Mouse (Mus musculus): ENCODE data around the gene Fance. TPM values are rescaled to one million over a fixed set of nuclear protein-coding genes. Genes with fewer than 3 reads are reported as not detected.
A peak's percentile ranks its signal among the peaks of the same experiment; 100 is the strongest.

Fance gene
- polyA plus RNA-seq, 1 experiment from 2014 or later: 22.5 TPM

GRCm38 (mm10) chr17:28362653-28363292, 49.5 kb downstream of the Fance start:
- Histone ChIP-seq H3K4me3 (ENCODE audit: low read depth, low read length) (peak overlapping the region; percentile 20), H3K36me3 (ENCODE audit: control insufficient read depth, insufficient read depth, low read length) (no peaks in the 10 kb centered on the region), H3K27me3 (ENCODE audit: control insufficient read depth, insufficient read depth, low read length) (peaks cover 54% of the 10 kb centered on the region), H3K9me3 (ENCODE audit: control insufficient read depth, low read length) (no peaks in the 10 kb centered on the region), H3K9ac (ENCODE audit: low read depth, low read length) (peak overlapping the region; percentile 23; the same call in 1 of the 2 replicates), H3K4me1 (replicated peaks; ENCODE audit: control insufficient read depth, insufficient read depth, low read length) (0 out of 2 replicates have a peak, but pooled peaks cover 2% of the 10 kb centered on the region), H3K4me2 (replicated peaks; ENCODE audit: low read depth, low read length) (peak overlapping the region; percentile 40), H3K27ac (ENCODE audit: low read depth, low read length) (no peak overlapping the region)
- peak; percentile 51 for DNase-seq (ENCODE audit: low spot score)
- ATAC-seq (ENCODE audit: low FRiP score): no peak
- under 1% methylated on average over 25 of the region's 25 CpGs for WGBS

- DNase-seq (ENCODE audit: low spot score) (peak; percentile 31), ATAC-seq (ENCODE audit: low FRiP score) (no peak)
- Histone ChIP-seq H3K4me2 (replicated peaks; ENCODE audit: low read depth, low read length) (no peak overlapping the region), H3K9me3 (ENCODE audit: control insufficient read depth, low read length) (no peaks in the 10 kb centered on the region), H3K36me3 (ENCODE audit: control insufficient read depth, insufficient read depth, low read length) (no peaks in the 10 kb centered on the region), H3K27me3 (ENCODE audit: control insufficient read depth, insufficient read depth, low read length) (peaks cover 49% of the 10 kb centered on the region), H3K4me3 (ENCODE audit: low read depth, low read length) (no peak overlapping the region), H3K27ac (ENCODE audit: low read depth, low read length) (no peak overlapping the region), H3K9ac (ENCODE audit: low read depth, low read length) (no peak overlapping the region), H3K4me1 (replicated peaks; ENCODE audit: control insufficient read depth, insufficient read depth, low read length) (0 out of 2 replicates have a peak, but pooled peaks cover 2% of the 10 kb centered on the region)
- WGBS: 6% methylated on average over 6 of the region's 6 CpGs
Measured at GRCm38 (mm10) chr17:28363507-28363906, 50.2 kb downstream of the Fance start.

DNA sequence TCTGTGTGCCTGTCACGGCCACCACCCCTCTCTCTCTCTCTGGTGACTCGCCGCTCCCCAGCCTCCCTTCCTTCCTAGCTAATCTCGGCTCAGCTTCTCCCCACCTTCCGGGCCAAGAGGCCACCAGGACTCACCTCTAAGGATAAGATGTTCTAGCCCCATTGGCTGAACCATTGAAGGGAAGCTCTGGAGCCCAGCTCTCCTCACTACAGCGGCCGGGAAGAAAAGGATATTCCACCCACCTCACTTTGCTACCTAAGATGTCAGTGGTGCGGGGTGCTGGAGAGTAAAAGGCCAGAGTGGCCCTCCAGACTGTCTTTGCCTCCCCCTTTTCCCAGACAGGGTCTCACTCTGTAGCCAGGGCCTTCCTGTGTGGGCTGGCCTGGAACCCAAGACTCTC, 51.8 kb downstream of the Fance start, which contains the start of gene Tulp1:
TSS of gene Tulp1 (minus strand) at position 101 of the 400 bp plus-strand sequence.
- no peak for DNase-seq (ENCODE audit: low spot score)
- H3K9me3 ChIP-seq (ENCODE audit: control insufficient read depth, low read length): no peaks in the 10 kb centered on the region
- H3K27ac ChIP-seq (ENCODE audit: low read depth, low read length): no peak within 1 kb of the TSS
- H3K4me2 ChIP-seq (replicated peaks; ENCODE audit: low read depth, low read length): peak within 1 kb of the TSS; percentile 33
- no peak for ATAC-seq (ENCODE audit: low FRiP score)
- H3K27me3 ChIP-seq (ENCODE audit: control insufficient read depth, insufficient read depth, low read length): peaks cover 36% of the 10 kb centered on the region
- H3K36me3 ChIP-seq (ENCODE audit: control insufficient read depth, insufficient read depth, low read length): no peaks in the 10 kb centered on the region
- H3K9ac ChIP-seq (ENCODE audit: low read depth, low read length): no peak within 1 kb of the TSS
- 21% methylated on average over 8 of the region's 8 CpGs for WGBS
- 0 out of 2 replicates have a peak within 1 kb of the TSS, but pooled peaks have one; percentile 8 for H3K4me3 ChIP-seq (ENCODE audit: low read depth, low read length)
- 0 out of 2 replicates have a peak, but pooled peaks cover 2% of the 10 kb centered on the region for H3K4me1 ChIP-seq (replicated peaks; ENCODE audit: control insufficient read depth, insufficient read depth, low read length)

GRCm38 (mm10) chr17:28368449-28368848, 55.1 kb downstream of the Fance start:
- ATAC-seq (ENCODE audit: low FRiP score) (no peak), DNase-seq (ENCODE audit: low spot score) (peak; percentile 82)
- Histone ChIP-seq H3K9ac (ENCODE audit: low read depth, low read length) (no peak overlapping the region), H3K4me3 (ENCODE audit: low read depth, low read length) (no peak overlapping the region), H3K9me3 (ENCODE audit: control insufficient read depth, low read length) (no peaks in the 10 kb centered on the region), H3K4me1 (replicated peaks; ENCODE audit: control insufficient read depth, insufficient read depth, low read length) (0 out of 2 replicates have a peak, but pooled peaks cover 2% of the 10 kb centered on the region), H3K4me2 (replicated peaks; ENCODE audit: low read depth, low read length) (no peak overlapping the region), H3K27ac (ENCODE audit: low read depth, low read length) (no peak overlapping the region), H3K36me3 (ENCODE audit: control insufficient read depth, insufficient read depth, low read length) (no peaks in the 10 kb centered on the region), H3K27me3 (ENCODE audit: control insufficient read depth, insufficient read depth, low read length) (peaks cover 25% of the 10 kb centered on the region)
- WGBS: 4% methylated on average over 13 of the region's 13 CpGs

DNA sequence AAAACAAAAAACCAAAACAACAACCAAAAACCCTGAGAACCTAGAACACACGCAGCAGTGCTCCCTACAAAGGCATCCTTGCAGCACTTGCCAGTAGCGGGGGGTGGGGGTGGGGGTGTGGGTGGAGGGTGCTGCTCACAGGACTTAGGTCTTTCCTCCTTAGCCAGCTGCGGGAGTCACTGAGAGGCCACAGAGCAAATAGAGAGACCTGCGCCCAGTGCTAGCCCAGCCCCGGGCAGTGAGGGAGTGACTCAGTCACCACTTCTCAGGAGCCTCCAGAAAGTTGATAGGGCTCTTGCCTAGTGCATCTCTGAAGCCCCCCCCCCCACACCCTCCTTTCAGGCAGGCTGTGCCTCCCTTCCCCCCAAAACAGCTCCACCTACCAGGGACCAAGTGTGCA, 55.7 kb downstream of the Fance start:
- Histone ChIP-seq H3K9ac (ENCODE audit: low read depth, low read length) (no peak overlapping the region), H3K4me1 (replicated peaks; ENCODE audit: control insufficient read depth, insufficient read depth, low read length) (0 out of 2 replicates have a peak, but pooled peaks cover 2% of the 10 kb centered on the region), H3K9me3 (ENCODE audit: control insufficient read depth, low read length) (no peaks in the 10 kb centered on the region), H3K27me3 (ENCODE audit: control insufficient read depth, insufficient read depth, low read length) (peaks cover 19% of the 10 kb centered on the region), H3K27ac (ENCODE audit: low read depth, low read length) (no peak overlapping the region), H3K4me2 (replicated peaks; ENCODE audit: low read depth, low read length) (no peak overlapping the region), H3K36me3 (ENCODE audit: control insufficient read depth, insufficient read depth, low read length) (no peaks in the 10 kb centered on the region), H3K4me3 (ENCODE audit: low read depth, low read length) (no peak overlapping the region)
- WGBS: 74% methylated on average over 5 of the region's 5 CpGs
- ATAC-seq (ENCODE audit: low FRiP score) (no peak), DNase-seq (ENCODE audit: low spot score) (no peak)

DNA sequence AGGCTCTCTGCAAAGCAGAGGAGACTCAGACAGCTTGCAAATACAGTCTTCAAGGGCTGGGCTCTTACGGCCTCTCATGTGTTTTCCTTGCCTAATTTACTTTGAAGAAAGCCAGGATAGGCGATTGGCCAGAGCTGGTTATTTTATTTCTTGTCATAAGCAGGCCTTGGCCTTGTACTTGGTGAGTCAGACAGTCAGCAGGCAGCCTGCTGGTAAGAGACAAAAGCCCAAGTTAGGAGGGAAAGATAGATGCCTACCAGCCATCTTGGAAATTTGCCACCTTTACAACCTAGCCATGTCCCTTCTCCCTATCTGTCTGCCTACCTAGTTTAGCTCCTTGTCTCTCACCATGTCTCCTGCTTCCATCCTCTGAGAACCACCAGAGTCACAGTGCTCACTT, 58.0 kb downstream of the Fance start:
- no peak for DNase-seq (ENCODE audit: low spot score)
- H3K27me3 ChIP-seq (ENCODE audit: control insufficient read depth, insufficient read depth, low read length): peaks cover 15% of the 10 kb centered on the region
- H3K4me3 ChIP-seq (ENCODE audit: low read depth, low read length): no peak overlapping the region
- no peak overlapping the region for H3K27ac ChIP-seq (ENCODE audit: low read depth, low read length)
- ATAC-seq (ENCODE audit: low FRiP score): no peak
- H3K4me2 ChIP-seq (replicated peaks; ENCODE audit: low read depth, low read length): no peak overlapping the region
- H3K36me3 ChIP-seq (ENCODE audit: control insufficient read depth, insufficient read depth, low read length): no peaks in the 10 kb centered on the region
- 79% methylated on average over 2 of the region's 2 CpGs for WGBS
- H3K4me1 ChIP-seq (replicated peaks; ENCODE audit: control insufficient read depth, insufficient read depth, low read length): no peaks in the 10 kb centered on the region
- no peak overlapping the region for H3K9ac ChIP-seq (ENCODE audit: low read depth, low read length)
- no peaks in the 10 kb centered on the region for H3K9me3 ChIP-seq (ENCODE audit: control insufficient read depth, low read length)

DNA sequence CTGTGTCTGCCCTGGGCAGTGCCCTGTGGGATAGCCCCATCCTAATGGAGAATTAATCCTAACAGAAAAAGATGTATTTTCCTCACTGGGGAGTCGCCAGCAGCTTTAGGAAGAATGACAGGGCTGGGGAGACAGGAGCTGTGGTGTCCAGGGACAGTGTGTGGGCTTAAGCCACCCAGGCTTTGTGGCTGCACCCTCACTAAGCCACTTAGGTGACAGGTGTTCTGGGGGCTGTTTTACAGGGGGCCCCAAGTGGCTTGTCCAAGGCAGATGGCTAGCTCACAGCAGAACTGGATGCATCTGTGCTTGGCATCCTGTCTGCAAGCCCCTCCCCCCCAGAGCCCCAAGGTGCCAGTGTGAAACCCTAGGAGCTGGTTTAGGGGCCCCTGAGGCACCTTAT, 58.6 kb downstream of the Fance start:
- DNase-seq (ENCODE audit: low spot score) (no peak), ATAC-seq (ENCODE audit: low FRiP score) (no peak)
- Histone ChIP-seq H3K36me3 (ENCODE audit: control insufficient read depth, insufficient read depth, low read length) (no peaks in the 10 kb centered on the region), H3K9me3 (ENCODE audit: control insufficient read depth, low read length) (no peaks in the 10 kb centered on the region), H3K4me1 (replicated peaks; ENCODE audit: control insufficient read depth, insufficient read depth, low read length) (no peaks in the 10 kb centered on the region), H3K27me3 (ENCODE audit: control insufficient read depth, insufficient read depth, low read length) (peaks cover 15% of the 10 kb centered on the region), H3K9ac (ENCODE audit: low read depth, low read length) (no peak overlapping the region), H3K27ac (ENCODE audit: low read depth, low read length) (no peak overlapping the region), H3K4me2 (replicated peaks; ENCODE audit: low read depth, low read length) (no peak overlapping the region), H3K4me3 (ENCODE audit: low read depth, low read length) (no peak overlapping the region)
- 64% methylated on average over 1 of the region's 1 CpGs for WGBS

- 18% methylated on average over 10 of the region's 10 CpGs for WGBS
- no peak for ATAC-seq (ENCODE audit: low FRiP score)
- no peak overlapping the region for H3K9ac ChIP-seq (ENCODE audit: low read depth, low read length)
- no peak overlapping the region for H3K27ac ChIP-seq (ENCODE audit: low read depth, low read length)
- H3K4me1 ChIP-seq (replicated peaks; ENCODE audit: control insufficient read depth, insufficient read depth, low read length): no peaks in the 10 kb centered on the region
- H3K27me3 ChIP-seq (ENCODE audit: control insufficient read depth, insufficient read depth, low read length): peaks cover 15% of the 10 kb centered on the region
- peak; percentile 71 for DNase-seq (ENCODE audit: low spot score)
- no peaks in the 10 kb centered on the region for H3K9me3 ChIP-seq (ENCODE audit: control insufficient read depth, low read length)
- H3K4me3 ChIP-seq (ENCODE audit: low read depth, low read length): no peak overlapping the region
- H3K36me3 ChIP-seq (ENCODE audit: control insufficient read depth, insufficient read depth, low read length): no peaks in the 10 kb centered on the region
- no peak overlapping the region for H3K4me2 ChIP-seq (replicated peaks; ENCODE audit: low read depth, low read length)
Measured at GRCm38 (mm10) chr17:28373821-28374220, 60.5 kb downstream of the Fance start.

GRCm38 (mm10) chr17:28374494-28374893, 61.2 kb downstream of the Fance start:
- 18% methylated on average over 16 of the region's 16 CpGs for WGBS
- Histone ChIP-seq H3K4me3 (ENCODE audit: low read depth, low read length) (no peak overlapping the region), H3K27ac (ENCODE audit: low read depth, low read length) (no peak overlapping the region), H3K4me1 (replicated peaks; ENCODE audit: control insufficient read depth, insufficient read depth, low read length) (no peaks in the 10 kb centered on the region), H3K4me2 (replicated peaks; ENCODE audit: low read depth, low read length) (no peak overlapping the region), H3K36me3 (ENCODE audit: control insufficient read depth, insufficient read depth, low read length) (no peaks in the 10 kb centered on the region), H3K9me3 (ENCODE audit: control insufficient read depth, low read length) (no peaks in the 10 kb centered on the region), H3K27me3 (ENCODE audit: control insufficient read depth, insufficient read depth, low read length) (peaks cover 15% of the 10 kb centered on the region), H3K9ac (ENCODE audit: low read depth, low read length) (no peak overlapping the region)
- DNase-seq (ENCODE audit: low spot score) (no peak), ATAC-seq (ENCODE audit: low FRiP score) (no peak)

Measured in hindbrain, embryonic 11.5 days (tissue).